Mouse (Mus musculus): ENCODE results near the gene Aif1. TPM values are rescaled to one million over a fixed set of nuclear protein-coding genes. Genes with fewer than 3 reads are reported as not detected.

Gene Aif1
- 2.5 and 22.3 TPM in 2 replicates for polyA plus RNA-seq (2012; ENCODE audit: insufficient read depth, low replicate concordance)

- TF ChIP-seq FLI1 (IDR thresholded peaks at IDR 0.05; ENCODE audit: low read length) (no peak), GATA1 (IDR thresholded peaks at IDR 0.05; ENCODE audit: borderline replicate concordance, low read length) (no peak)
- Histone ChIP-seq H3K36me3 (replicated peaks; ENCODE audit: low read length) (peaks cover 21% of the 10 kb centered on the region), H3K9me3 (no peaks in the 10 kb centered on the region), H3K27me3 (replicated peaks) (no peaks in the 10 kb centered on the region), H3K4me3 (replicated peaks) (no peak within 1 kb of the TSS), H3K4me1 (peaks cover 59% of the 10 kb centered on the region)
Measured at GRCm38 (mm10) chr17:35175968-35176367, at the start of gene Aif1. Gene Aif1 (minus strand): TSS chr17:35176068.

DNA sequence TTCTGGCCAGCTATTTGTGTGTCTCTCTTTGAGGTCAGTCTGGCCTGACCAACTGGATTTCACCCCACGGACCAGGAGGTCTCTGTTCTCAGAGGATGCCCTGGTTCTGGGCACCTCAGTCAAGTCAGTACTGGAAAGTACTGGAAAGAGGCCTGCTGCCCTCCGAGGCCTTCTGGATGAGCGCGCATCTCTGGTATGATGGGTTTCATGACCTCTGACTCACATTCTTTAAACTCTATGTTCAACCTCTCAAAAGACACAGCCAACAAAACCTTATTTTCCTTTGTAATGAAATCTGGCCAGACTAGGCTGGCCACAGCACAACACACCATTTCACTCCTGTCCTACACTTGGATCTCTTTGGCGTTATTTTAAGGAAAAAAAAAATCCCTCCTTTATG is 49.6 kb upstream of the Aif1 start:
- H3K27me3 ChIP-seq (replicated peaks), result no peaks in the 10 kb centered on the region
- TF ChIP-seq FLI1 (IDR thresholded peaks at IDR 0.05; ENCODE audit: low read length) (no peak), GATA1 (IDR thresholded peaks at IDR 0.05; ENCODE audit: borderline replicate concordance, low read length) (no peak)
- H3K4me3 ChIP-seq (replicated peaks), result no peak overlapping the region
- peaks cover 80% of the 10 kb centered on the region for H3K36me3 ChIP-seq (replicated peaks; ENCODE audit: low read length)
- no peaks in the 10 kb centered on the region for H3K9me3 ChIP-seq
- H3K4me1 ChIP-seq, result peaks cover 88% of the 10 kb centered on the region

DNA sequence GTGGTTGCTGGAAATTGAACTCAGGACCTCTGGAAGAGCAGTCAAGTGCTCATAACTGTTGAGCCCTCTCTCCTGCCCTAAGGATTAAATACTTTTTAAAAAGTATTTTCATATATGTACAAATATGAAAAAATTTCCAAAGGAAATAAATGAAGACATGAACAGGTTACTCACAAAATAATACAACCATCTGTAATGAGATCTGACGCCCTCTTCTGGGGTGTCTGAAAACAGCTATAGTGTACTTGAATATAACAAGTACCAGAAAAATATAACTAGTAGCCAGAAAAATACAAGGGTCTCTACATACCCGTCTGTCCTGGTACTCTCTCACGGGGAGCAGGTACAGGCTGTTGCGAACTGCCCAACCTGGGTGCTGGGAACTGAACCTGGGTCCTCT is 48.8 kb upstream of the Aif1 start:
- peaks cover 90% of the 10 kb centered on the region for H3K4me1 ChIP-seq
- H3K9me3 ChIP-seq, result no peaks in the 10 kb centered on the region
- no peaks in the 10 kb centered on the region for H3K27me3 ChIP-seq (replicated peaks)
- H3K36me3 ChIP-seq (replicated peaks; ENCODE audit: low read length), result peaks cover 80% of the 10 kb centered on the region
- TF ChIP-seq GATA1 (IDR thresholded peaks at IDR 0.05; ENCODE audit: borderline replicate concordance, low read length) (no peak), FLI1 (IDR thresholded peaks at IDR 0.05; ENCODE audit: low read length) (no peak)
- no peak overlapping the region for H3K4me3 ChIP-seq (replicated peaks)

DNA sequence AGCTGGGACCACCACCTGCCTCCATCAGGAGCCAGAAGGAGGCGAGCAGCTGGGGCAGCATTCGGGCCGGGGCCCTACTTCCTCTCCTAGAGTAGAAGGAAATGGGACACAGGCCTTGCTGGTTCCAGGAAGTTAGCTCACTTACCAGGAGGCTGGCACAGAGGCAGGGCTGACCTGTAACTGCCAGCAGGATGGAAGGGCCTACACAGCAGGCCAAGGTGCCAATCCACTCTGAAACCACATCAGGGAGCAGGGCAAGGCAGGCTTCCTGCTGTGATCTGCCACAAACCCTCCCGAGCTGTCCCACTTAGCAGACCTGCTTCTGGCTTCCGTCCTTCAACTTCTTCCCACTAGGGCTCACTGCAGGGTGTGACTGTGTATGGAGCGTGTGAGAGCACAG is 46.4 kb upstream of the Aif1 start:
- H3K9me3 ChIP-seq, result no peaks in the 10 kb centered on the region
- H3K4me3 ChIP-seq (replicated peaks), result peak overlapping the region; percentile 80
- TF ChIP-seq FLI1 (IDR thresholded peaks at IDR 0.05; ENCODE audit: low read length) (no peak), GATA1 (IDR thresholded peaks at IDR 0.05; ENCODE audit: borderline replicate concordance, low read length) (peak; percentile 71; the same call in 1 of the 3 replicates)
- no peaks in the 10 kb centered on the region for H3K27me3 ChIP-seq (replicated peaks)
- H3K4me1 ChIP-seq, result peaks cover 92% of the 10 kb centered on the region
- H3K36me3 ChIP-seq (replicated peaks; ENCODE audit: low read length), result peaks cover 56% of the 10 kb centered on the region

- TF ChIP-seq GATA1 (IDR thresholded peaks at IDR 0.05; ENCODE audit: borderline replicate concordance, low read length) (no peak), FLI1 (IDR thresholded peaks at IDR 0.05; ENCODE audit: low read length) (no peak)
- peak within 1 kb of the TSS; percentile 81 for H3K4me3 ChIP-seq (replicated peaks)
- no peaks in the 10 kb centered on the region for H3K27me3 ChIP-seq (replicated peaks)
- H3K4me1 ChIP-seq, result peaks cover 90% of the 10 kb centered on the region
- H3K9me3 ChIP-seq, result no peaks in the 10 kb centered on the region
- H3K36me3 ChIP-seq (replicated peaks; ENCODE audit: low read length), result peaks cover 42% of the 10 kb centered on the region
Measured at GRCm38 (mm10) chr17:35220156-35220952, 44.5 kb upstream of the Aif1 start, which contains the start of gene Gm16181. Gene Gm16181 (plus strand): TSS chr17:35220834.

- peaks cover 36% of the 10 kb centered on the region for H3K36me3 ChIP-seq (replicated peaks; ENCODE audit: low read length)
- no peaks in the 10 kb centered on the region for H3K27me3 ChIP-seq (replicated peaks)
- no peaks in the 10 kb centered on the region for H3K9me3 ChIP-seq
- peaks cover 90% of the 10 kb centered on the region for H3K4me1 ChIP-seq
- TF ChIP-seq GATA1 (IDR thresholded peaks at IDR 0.05; ENCODE audit: borderline replicate concordance, low read length) (no peak), FLI1 (IDR thresholded peaks at IDR 0.05; ENCODE audit: low read length) (no peak)
- H3K4me3 ChIP-seq (replicated peaks), result peak overlapping the region; percentile 81
Measured at GRCm38 (mm10) chr17:35219601-35220041, 43.8 kb upstream of the Aif1 start.

GRCm38 (mm10) chr17:35218516-35219193 is 42.8 kb upstream of the Aif1 start:
- H3K9me3 ChIP-seq, result no peaks in the 10 kb centered on the region
- TF ChIP-seq GATA1 (IDR thresholded peaks at IDR 0.05; ENCODE audit: borderline replicate concordance, low read length) (no peak; the same call in 2 of the 3 replicates), FLI1 (IDR thresholded peaks at IDR 0.05; ENCODE audit: low read length) (no peak)
- peaks cover 93% of the 10 kb centered on the region for H3K4me1 ChIP-seq
- no peaks in the 10 kb centered on the region for H3K27me3 ChIP-seq (replicated peaks)
- peaks cover 34% of the 10 kb centered on the region for H3K36me3 ChIP-seq (replicated peaks; ENCODE audit: low read length)
- H3K4me3 ChIP-seq (replicated peaks), result peak overlapping the region; percentile 81

- TF ChIP-seq GATA1 (IDR thresholded peaks at IDR 0.05; ENCODE audit: borderline replicate concordance, low read length), result no peak
- TF ChIP-seq FLI1 (IDR thresholded peaks at IDR 0.05; ENCODE audit: low read length), result no peak
- H3K27me3 ChIP-seq (replicated peaks), result no peaks in the 10 kb centered on the region
- H3K4me1 ChIP-seq, result peaks cover 75% of the 10 kb centered on the region
- peaks cover 2% of the 10 kb centered on the region for H3K36me3 ChIP-seq (replicated peaks; ENCODE audit: low read length)
- H3K4me3 ChIP-seq (replicated peaks), result no peak overlapping the region
- no peaks in the 10 kb centered on the region for H3K9me3 ChIP-seq
Measured at GRCm38 (mm10) chr17:35213071-35213470, 37.2 kb upstream of the Aif1 start.

GRCm38 (mm10) chr17:35210593-35210992 is 34.7 kb upstream of the Aif1 start:
- H3K36me3 ChIP-seq (replicated peaks; ENCODE audit: low read length), result no peaks in the 10 kb centered on the region
- H3K9me3 ChIP-seq, result no peaks in the 10 kb centered on the region
- no peaks in the 10 kb centered on the region for H3K27me3 ChIP-seq (replicated peaks)
- no peak for TF ChIP-seq GATA1 (IDR thresholded peaks at IDR 0.05; ENCODE audit: borderline replicate concordance, low read length)
- no peak for TF ChIP-seq FLI1 (IDR thresholded peaks at IDR 0.05; ENCODE audit: low read length)
- H3K4me1 ChIP-seq, result peaks cover 58% of the 10 kb centered on the region
- H3K4me3 ChIP-seq (replicated peaks), result no peak overlapping the region

All from megakaryocyte, embryonic 14.5 days (primary cell).